Mouse (Mus musculus) lung, postnatal 36 days (tissue): ENCODE data around the gene Gpr4.

Experiments used
- DNase-seq: peaks from one replicate; pipeline ENCODE4 v3.0.0; 2022; ENCODE audit warnings: mixed read lengths

Gpr4 gene

DNA sequence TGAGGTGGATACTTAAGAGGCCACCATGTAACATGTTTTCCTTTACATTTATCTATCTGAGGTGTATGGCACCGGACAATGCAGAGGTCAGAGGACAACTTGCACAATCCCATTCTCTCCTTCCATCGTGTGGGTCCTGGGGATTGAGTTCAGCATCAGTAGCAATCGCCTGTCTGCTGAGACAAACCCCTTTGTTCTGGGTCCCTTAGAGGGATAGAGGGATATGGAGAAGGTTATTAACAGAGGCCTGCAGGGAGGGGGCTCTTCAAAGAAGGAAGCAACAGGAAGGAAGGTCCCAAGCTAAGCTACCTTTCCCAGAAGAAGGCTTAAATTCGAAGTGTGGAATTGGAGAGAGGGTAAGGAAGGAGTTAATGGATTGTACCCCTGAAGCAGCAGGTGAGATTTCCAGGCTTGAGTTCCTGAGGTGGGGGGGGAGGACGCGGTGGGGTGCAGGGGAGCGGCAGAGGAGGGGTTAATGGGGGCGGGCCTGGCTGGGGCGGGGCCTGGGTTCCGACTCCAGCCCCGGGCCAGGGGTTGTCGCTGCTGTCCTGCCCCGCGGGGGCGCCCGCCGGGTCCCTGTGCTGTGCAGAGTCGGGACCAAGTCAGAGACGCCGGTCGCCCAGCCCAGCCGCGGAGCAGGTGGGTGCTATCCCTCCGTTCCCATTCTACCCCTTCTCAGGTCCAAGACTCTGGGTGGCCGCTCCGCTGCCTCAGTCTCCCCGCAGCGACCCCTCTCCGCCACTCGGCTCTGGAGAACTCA lies at the start of gene Gpr4:
TSS of gene Gpr4 (plus strand) at position 543 of the 760 bp plus-strand sequence.
- peak; percentile 57 for DNase-seq

DNA sequence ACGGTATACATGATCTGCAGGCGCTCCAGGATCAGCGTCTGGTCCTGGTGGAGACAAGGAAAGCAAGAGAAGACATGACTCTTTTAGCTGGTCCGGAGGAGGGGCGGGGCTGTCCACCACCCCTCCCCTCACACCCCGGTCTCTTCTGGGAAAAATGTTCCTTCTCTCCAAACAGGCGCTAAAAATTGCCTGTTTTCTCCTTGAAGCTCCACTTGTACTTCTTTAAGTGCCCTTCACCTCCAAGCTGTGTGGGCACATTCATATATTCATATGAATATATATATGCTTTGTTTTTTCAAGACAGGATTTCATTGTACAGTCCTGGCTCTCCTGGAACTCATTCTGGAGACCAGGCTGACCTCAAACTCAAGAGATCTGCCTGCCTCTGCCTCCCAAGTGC lies 49.4 kb upstream of the Gpr4 start:
- DNase-seq: no peak

DNA sequence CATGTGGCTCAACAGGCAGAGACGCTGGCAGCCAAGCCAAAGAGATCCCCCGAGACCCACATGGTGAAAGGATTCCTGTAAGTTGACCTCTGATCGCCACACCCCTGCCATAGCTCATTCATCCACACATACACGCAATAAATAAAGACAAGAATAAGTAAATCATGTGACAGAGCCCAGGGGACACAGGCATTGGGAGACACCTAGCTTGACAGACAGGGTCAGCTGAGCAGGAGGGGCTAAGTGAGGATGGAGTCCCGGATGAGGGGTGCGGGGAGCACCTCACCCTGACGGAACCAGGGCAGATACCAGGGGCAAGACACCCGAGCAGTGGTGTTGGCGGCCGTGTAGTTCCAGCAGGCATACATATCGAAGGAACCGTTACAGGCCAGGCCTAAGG lies 48.6 kb upstream of the Gpr4 start:
- no peak for DNase-seq

DNA sequence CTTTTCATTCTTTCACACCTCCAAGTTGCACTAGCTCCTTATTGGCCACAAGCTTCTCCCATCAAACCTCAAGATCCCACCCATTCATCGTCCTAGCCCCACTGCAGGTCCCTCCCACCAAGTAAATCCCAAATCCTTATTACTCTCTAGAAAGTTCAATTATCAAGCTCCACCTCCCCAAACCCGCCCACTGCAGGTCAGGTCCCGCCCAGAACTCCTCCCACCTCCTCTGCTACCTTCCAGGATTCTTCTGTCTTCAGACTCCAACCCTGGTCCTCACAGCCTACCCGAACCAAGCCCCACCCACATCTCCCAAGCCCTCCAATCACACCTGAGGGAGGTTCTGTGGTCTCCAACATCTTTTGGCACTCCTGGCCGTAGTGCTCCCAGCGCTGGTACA lies 48.1 kb upstream of the Gpr4 start:
- DNase-seq: peak; percentile 42

DNA sequence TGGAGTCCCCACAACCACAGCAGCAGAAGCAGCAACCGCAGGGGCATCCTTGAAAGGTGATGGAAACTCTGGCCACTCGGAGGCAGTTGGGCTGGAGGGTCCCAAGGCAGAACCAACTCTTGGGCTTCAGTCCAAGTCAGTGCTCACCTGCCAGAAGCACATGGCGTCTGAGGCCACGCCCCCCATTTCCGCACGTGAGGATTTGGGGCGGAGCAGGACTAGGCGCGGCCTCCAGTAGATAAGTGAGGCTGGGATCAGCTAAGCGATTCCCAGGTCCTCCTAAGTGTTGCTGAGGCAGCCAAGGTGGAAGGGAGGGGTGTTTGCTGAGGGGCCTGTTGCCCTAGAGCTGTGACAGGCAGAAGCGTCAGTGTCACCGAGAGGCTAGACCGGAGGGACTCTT lies 47.4 kb upstream of the Gpr4 start:
- DNase-seq: peak; percentile 27

DNA sequence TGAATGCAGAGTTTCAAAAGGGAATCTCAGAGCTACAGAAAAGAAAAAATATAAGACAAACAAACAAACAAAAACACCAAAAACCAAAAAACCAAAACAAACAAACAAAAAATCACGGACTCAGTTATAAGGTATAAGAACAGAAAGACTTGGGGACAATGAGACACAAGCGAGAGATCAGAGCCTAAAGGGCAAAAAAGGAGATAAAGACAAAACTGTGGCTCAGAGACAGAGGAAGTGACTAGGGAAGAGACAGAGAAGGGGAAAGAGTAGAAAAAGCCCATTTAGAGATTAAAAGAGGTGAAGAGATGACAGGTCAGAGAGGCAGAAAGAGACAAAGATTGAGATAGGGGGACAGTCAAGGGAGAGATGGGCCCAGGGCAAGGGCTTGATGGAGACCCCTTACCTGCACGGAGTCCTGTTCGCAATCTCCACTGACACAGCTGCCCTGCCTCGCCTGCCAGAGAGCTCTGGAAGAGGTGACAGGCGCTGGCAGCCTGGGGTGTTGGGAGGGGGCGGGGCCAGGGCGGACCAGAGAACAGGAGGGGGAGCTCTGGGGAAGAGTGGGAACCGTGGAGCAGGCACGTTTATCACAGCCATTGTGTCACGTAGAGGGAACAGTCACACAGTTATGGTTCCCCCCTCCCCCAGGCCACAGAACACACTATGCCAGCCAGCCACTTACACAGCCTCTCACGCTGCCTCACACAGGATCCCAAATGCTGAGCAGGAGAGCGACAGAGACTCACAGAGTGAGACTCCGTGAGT lies 46.5 kb upstream of the Gpr4 start, which contains the start of gene Gipr:
TSS of gene Gipr (minus strand) at position 472 of the 768 bp plus-strand sequence.
- DNase-seq: no peak

DNA sequence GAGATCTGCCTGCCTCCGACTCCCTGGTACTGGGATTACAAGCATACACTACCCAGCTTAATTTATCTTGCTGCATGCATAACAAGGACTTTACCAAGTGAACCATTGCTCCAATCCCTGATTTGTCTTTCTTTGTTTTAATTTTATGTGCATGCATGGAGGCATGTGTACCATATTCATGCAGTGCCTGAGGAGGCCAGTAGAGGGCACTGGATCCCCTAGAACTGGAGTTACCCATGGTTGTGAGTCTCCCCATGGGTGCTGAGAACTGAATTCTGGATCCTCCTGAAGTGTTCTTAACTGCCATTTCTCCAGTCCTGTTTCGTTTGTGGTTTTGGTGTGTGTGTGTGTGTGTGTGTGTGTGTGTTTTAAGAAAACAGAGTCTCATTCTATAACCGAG lies 45.3 kb upstream of the Gpr4 start:
- DNase-seq: no peak

DNA sequence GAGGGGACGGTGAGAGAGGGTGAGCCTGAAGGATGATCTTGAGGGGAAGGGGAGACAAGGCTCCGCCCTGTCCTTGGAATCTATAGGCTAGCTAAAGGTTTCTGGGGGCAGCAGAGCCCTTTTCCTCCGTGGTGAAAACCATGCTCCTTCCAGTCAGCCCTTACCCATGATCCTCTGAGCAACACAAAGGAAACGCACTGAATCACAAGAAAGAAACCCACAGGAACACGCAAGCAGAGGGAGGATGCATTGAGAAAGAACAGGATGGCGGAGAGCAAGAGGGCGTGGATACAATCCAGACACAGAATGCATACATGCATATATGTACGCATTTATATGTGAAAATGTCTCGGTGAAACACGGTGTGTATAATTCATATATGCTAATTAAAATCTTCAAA lies 42.8 kb upstream of the Gpr4 start:
- no peak for DNase-seq

DNA sequence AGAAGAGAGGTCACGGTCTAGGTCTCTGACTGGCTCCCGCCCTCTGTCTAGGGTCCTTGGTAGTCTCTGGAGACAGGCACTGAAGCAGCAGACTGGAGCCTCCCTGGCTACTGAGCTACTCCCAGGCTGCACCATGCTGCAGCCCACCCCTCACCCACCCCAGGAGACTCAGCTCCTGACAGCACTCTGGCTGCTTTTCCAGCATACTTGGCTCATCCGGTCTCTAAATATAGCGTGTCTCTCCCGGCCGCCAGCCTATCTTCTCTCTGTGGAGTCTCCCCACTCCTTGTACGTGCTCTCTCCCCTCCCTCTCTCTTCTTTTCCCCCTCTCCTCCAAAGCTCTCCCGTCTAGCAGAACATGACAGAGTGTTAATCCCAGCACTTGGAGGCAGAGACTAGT lies 42.2 kb upstream of the Gpr4 start:
- DNase-seq: no peak

DNA sequence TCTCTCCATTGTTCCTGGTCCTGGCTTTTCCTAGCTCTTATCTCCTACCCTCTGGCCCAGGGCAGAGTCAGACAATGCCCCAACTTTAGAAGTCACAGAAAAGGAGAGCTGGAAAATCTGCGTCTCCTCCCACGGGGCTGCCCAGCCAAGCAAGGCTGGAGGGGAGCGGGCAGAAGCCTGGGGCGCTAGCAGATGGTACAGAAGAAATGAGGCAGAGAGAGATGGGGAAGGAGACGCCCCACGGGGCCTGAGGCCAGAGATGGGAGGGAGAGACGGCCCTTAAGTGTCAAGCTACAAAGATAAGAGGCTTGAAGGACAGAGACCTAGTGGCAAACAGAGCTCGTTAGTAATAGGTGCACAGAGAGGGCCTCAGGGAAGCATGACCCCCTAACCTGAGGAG lies 40.5 kb upstream of the Gpr4 start:
- no peak for DNase-seq

DNA sequence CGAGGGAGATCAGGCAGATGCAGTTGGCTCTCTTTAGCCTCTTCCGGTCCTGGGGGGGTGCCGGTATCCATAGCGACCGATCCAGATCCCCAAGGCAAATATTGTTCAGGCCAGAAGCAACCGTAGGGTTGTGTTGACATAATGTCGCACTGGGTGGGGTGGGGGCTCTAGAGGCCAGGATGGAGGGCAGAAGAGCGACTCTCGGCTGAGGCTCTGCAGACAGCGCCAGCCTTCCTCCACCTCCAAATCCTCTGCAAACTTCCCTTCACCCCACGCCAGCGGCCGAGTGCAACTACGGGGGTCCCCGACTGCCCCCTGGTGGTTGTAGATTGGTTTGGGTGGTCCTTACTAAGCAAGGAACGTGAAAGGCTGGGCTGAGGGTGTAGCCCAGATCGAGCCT lies 39.5 kb upstream of the Gpr4 start:
- peak; percentile 92 for DNase-seq

DNA sequence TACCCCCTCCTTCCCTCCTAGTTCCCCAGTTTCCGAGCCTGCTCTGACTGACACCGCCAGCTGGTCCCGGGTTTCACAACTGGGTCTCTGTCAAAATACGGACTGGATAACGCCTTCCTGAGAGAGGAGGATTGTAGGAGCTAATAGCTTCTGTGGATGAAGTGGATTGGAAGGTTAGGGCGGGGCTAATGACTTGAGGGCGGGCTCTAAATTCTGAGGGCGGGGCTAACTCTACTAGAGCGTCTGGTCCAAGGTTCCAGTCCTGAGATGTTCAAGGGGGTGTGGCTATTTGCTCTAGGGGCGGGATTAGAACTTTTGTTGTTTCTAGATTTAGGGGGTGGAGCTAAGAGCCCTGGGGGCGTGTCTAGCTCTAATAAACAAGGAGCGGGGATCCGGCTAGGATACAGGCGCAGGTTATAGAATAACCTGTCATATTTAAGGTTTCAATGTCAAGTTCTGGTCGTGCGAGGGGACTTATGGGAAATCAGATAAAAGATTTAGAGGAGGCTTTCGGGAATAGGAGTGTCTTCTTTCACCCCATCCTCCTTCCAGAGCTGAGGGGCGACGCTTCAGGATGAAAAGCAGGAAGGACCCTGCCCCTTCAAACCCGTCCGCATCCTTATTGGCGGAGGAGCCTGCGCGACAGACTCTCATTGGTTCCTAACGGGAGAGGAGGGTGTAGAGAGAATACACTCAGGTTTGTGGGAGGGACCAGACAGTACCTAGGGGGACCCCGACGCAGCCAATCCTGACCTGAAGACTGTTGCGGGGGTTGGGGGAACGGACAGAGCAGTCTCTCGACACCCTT lies 36.4 kb upstream of the Gpr4 start, which contains the start of gene Eml2:
TSS of gene Eml2 (plus strand) at position 714 of the 808 bp plus-strand sequence.
- DNase-seq: peak; percentile 44

DNA sequence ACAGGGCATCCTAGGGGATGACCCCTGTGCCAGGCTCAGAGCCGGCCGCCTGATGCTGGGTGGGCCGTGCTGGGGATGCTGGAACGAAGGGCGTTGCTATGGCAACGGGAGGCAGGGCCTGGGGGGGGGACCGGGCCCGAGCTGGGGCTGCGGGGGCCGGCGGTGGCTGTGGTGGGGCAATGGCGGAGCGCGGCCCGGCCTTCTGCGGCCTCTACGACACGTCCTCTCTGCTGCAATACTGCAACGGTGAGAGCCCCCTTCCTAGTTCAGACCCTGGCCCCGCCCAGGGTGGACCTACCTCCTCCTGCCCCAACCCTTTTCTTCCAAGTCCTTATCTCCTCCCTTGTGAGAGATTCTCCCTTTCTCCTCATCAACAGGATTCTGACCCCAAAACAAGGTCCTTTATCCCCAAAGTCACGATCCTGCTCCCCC lies 35.8 kb upstream of the Gpr4 start:
- no peak for DNase-seq

DNA sequence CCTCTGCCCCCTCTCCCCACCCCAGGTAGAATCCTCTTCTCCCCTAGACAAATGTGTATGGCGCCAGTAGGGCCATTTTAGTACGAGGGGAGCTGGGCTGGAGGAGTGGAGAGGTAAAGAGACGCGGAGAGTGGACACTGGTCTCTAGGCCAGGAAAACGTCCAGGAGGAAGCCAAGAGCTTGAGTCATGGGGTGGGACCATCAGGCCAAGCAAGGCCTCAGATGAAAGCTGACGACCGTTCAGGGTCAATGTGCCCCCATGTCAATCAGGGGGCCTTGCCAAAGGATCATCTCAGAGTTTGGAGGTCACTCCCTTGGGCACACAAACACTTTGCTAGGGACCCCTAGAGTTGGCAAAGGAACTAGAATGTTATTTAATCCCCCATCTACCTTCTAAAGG lies 35.1 kb upstream of the Gpr4 start:
- DNase-seq: no peak

DNA sequence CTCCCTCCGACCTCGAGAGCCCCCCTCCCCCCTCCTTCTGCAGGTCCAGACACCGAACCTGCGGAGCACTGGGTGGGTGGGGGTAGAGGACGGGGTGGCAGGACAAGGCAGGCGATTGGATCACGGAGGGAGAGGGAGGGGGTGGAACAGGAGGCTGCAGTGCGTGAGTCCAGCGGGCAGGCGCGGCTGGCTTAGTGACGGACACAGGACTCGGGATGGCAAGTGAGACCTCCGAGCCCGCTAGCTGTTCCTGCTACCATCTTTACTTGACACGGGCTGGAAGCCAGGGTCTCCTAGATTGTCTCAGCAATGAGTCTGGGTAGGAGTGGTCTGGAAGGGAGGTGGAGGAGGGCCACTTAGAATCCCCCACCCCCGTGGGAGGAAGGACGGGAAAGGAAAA lies 34.3 kb upstream of the Gpr4 start:
- no peak for DNase-seq

DNA sequence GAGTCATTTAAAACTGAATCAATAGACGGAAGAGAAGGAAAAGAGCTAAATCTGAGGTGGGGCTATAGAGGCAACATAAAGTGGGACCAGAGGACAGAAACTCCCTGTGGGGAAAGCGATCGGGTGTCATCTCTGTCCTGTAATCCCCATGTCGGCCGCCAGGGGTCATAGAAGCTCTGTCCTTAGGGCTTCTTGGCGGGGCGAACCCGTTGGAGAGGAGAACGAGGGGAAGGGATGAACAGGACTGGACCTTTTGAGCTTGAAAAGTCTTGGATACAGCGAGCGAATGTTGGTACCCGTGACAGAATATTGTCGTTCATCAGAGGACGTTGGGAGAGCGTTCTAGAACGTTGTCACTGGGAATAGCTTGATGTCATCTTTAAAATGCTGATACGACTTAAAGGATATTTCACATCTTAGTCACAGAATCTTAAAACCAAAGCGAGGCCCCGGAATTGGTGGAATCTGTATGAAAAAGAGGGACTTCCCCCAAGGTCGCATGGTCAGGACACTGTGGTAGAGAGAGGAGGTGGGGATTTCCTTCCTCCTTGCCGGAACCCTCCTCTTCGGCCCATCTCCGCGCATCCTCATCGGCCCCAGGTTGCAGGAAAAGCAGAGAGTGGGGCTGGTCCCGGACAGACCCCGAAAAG lies 33.8 kb upstream of the Gpr4 start:
- DNase-seq: peak; percentile 85

DNA sequence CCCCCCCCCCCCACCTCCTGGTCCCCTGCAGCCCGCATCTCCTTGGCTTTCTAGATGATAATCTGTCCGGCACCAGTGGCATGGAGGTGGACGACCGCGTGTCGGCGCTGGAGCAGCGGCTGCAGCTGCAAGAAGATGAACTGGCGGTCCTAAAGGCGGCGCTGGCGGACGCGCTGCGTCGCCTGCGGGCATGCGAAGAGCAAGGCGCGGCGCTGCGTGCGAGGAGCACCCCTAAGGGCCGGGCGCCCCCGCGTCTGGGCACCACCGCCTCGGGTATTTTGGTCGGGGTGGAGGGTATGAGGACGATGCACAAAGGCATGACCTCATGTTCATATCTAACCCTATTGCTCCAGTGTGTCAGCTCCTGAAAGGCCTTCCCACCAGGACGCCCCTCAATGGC lies 33.2 kb upstream of the Gpr4 start:
- DNase-seq: peak; percentile 81

DNA sequence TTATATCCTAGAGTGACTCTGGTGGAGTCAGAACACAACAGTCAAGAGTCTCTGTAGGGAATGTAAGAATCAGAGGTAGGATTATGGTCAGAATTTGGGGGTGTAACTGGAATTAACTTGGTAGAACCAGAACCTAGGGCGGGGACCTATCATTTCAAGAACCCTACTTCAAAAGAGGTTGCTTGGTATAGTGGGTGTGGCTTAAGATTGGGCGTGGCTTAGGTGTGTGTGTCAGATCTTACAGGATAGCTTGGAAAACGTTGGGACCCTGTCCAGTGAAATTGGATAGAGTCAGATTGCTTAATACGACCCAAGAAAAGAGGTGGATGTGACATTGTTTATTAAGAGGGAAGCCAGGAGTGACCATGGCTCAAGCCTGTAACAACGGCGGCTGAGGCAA lies 32.4 kb upstream of the Gpr4 start:
- DNase-seq: peak; percentile 49

DNA sequence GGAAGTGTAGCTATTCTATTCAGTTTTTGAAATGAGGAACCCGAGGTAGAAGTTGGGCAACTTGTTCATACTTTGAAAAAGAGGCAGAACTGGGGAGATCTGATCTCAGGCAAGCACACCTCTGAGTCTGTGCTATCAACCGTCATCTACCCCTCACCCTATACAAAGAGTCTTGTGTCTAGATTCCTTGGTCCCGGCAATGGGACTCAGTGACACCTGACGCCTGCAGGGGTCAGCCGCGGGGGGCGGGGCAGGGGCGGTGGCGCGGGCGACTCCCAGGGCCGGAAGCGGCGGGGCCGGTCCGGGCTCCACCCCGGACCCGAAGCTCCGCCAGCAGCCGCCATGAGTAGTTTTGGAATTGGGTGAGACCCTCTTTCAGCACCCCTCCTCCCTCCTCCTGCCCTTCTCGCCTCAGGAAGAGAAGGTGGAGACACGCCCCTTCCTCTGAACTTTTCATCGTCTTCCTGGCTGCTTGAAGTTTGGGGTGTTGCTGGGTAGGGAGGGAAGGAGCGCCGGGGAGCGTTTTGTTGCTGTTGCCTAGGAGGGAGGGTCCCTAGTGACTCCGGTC lies 31.4 kb upstream of the Gpr4 start:
- DNase-seq: peak; percentile 57

DNA sequence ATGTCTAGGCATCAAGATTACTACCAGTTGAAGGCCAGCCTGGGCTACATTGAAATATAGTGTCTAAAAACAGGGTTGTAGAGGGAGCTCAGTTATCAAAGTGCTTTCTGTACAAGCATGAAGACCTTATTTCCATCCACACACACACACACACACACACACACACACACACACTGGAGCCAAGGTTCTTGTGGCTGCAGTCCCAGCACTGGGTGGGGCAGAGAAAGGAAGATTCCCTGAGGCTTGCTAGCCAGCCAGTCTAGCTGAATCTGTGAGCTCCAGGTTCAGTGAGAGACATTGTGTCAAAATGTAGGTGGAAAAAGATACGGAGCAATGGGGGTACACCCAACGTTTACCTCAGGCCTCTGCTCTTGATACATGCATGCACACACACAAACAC lies 28.1 kb upstream of the Gpr4 start:
- no peak for DNase-seq

DNA sequence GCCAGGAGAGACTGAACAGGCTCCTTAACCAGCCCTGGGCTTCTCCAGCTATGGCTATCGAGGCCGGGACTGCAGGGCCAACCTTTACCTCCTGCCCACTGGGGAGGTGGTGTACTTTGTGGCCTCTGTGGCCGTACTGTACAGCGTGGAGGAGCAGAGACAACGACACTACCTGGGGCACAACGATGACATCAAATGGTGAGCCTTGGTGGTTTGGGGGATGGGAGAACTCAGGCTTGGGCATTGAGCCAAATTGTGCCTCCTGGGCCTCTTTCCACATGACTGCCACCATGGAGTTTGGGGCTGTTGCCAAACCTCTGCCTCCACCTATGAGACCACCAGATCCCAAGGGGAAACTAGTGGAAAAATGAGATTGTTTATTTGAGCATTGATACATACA lies 27.6 kb upstream of the Gpr4 start:
- DNase-seq: no peak

DNA sequence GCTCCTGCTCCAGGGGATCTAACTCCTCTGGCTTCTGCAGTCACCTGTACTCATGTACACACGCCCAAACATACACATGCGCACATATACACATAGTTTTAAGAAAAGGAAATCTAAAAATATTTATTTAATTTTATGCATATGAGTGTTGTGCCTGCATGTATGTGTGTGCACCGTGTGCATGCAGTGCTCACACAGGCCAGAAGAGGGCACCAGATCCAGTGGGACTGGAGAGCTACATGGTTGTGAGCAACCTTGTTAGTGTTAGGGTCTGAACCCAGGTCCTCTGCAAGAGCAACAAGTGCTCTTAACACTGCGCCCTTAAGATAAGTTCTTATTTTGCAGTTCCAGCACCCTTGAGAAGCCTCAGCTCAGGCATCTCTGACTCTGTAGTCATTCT lies 17.7 kb upstream of the Gpr4 start:
- no peak for DNase-seq

DNA sequence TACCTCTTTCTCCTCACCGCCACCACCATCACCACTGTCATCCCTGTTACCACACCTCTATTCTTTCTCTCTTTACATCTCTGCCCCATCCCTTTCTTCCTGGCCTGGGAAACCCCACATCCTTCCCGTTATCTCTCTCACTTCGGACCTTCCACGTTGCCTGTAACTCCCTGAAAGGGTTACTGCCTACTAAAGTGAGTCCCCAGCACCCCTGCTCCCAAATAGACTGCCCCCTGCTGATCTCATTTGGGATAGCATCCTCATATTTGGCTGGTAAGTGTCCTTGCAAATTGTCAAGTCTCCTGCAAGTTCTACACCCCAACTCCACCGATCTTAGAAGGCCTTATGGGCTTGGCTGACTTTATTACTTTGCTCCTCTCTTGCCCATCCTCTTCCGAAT lies 15.7 kb upstream of the Gpr4 start:
- DNase-seq: peak; percentile 62
